Comparison of ENCODE assay signal across 14 mouse cellular contexts in genomic region chr1:36569694-36570276, GRCm38 (mm10). TPM values are rescaled to one million over a fixed set of nuclear protein-coding genes. Genes with fewer than 3 reads are reported as not detected.
DNase-seq lines count a peak whose midpoint lies in the region; ATAC-seq lines count a peak whose summit lies in the region.
"Had no signal": no experiment of that assay in that cellular context is flagged by ENCODE, and none has a peak within 500 bp of the region (broad histone marks: within the 10 kb centered on the region; RNA-seq: fewer than 3 reads in every experiment).

No protein-coding gene starts in this region.

- DNase-seq in heart, embryonic 10.5 days (ENCODE audit: low spot score): no peak
- DNase-seq in heart, postnatal 4 days: no peak
- no peak for DNase-seq in lung, adult 18-20 months
- no peak for DNase-seq in spleen, postnatal 4 days (ENCODE audit: low spot score in 2 of 2)
- no peak for DNase-seq in left cerebral cortex, postnatal 25 days (ENCODE audit: low spot score in 2 of 2)
- DNase-seq: gastrocnemius, postnatal 10 days had no signal

- no peaks in the 10 kb centered on the region for H3K27me3 ChIP-seq in heart, embryonic 10.5 days (ENCODE audit: insufficient read depth, poor library complexity, severe bottlenecking)
- no peaks in the 10 kb centered on the region for H3K27me3 ChIP-seq in lung, embryonic 15.5 days
- H3K27me3 ChIP-seq in embryonic facial prominence, embryonic 13.5 days: no peaks in the 10 kb centered on the region
- H3K27me3 ChIP-seq: CH12.LX; midbrain, embryonic 15.5 days had no signal

- H3K4me1 ChIP-seq in heart, embryonic 10.5 days: peaks cover 72% of the 10 kb centered on the region
- H3K4me1 ChIP-seq in lung, embryonic 15.5 days: peaks cover 67% of the 10 kb centered on the region
- peaks cover 73% of the 10 kb centered on the region for H3K4me1 ChIP-seq in embryonic facial prominence, embryonic 13.5 days
- H3K4me1 ChIP-seq: midbrain, embryonic 15.5 days had no signal

- ATAC-seq in lung, embryonic 15.5 days (ENCODE audit: borderline replicate concordance, extremely low read depth, low FRiP score, low TSS enrichment): no peak
- ATAC-seq in embryonic facial prominence, embryonic 13.5 days (ENCODE audit: insufficient number of reproducible peaks, insufficient read depth, low FRiP score, low TSS enrichment, low read depth): no peak
- ATAC-seq: inflammation-experienced regulatory T-cells, adult 6 months; midbrain, embryonic 15.5 days had no signal

- no peak overlapping the region for H3K4me3 ChIP-seq in heart, embryonic 10.5 days
- no peak overlapping the region for H3K4me3 ChIP-seq in lung, embryonic 15.5 days
- no peak overlapping the region for H3K4me3 ChIP-seq in embryonic facial prominence, embryonic 13.5 days
- H3K4me3 ChIP-seq in macrophage (ENCODE audit: inconsistent target): no peak overlapping the region
- H3K4me3 ChIP-seq: midbrain, embryonic 15.5 days had no signal

- no peak overlapping the region for H3K9ac ChIP-seq in lung, embryonic 15.5 days
- H3K9ac ChIP-seq in embryonic facial prominence, embryonic 13.5 days: no peak overlapping the region
- H3K9ac ChIP-seq: liver, embryonic 14.5 days; midbrain, embryonic 15.5 days had no signal

- intact Hi-C loops in left cerebral cortex, postnatal 25 days (cut with DNase I): no loop called here

- peak overlapping the region; percentile 60 for H3K27ac ChIP-seq in heart, embryonic 10.5 days
- peak overlapping the region; percentile 59 for H3K27ac ChIP-seq in lung, embryonic 15.5 days
- H3K27ac ChIP-seq in embryonic facial prominence, embryonic 13.5 days: peak overlapping the region; percentile 78; the same call in 1 of the 2 replicates
- H3K27ac ChIP-seq in macrophage: peak overlapping the region; percentile 28
- H3K27ac ChIP-seq: liver, embryonic 14.5 days; midbrain, embryonic 15.5 days had no signal

- no peaks in the 10 kb centered on the region for H3K79me2 ChIP-seq in macrophage (ENCODE audit: inconsistent target)

- H3K36me3 ChIP-seq in heart, embryonic 10.5 days: no peaks in the 10 kb centered on the region
- no peaks in the 10 kb centered on the region for H3K36me3 ChIP-seq in lung, embryonic 15.5 days
- H3K36me3 ChIP-seq in embryonic facial prominence, embryonic 13.5 days: no peaks in the 10 kb centered on the region
- H3K36me3 ChIP-seq in macrophage (ENCODE audit: inconsistent target): no peaks in the 10 kb centered on the region
- H3K36me3 ChIP-seq: midbrain, embryonic 15.5 days had no signal

- H3K4me2 ChIP-seq in lung, embryonic 15.5 days: no peak overlapping the region
- no peak overlapping the region for H3K4me2 ChIP-seq in embryonic facial prominence, embryonic 13.5 days
- H3K4me2 ChIP-seq: midbrain, embryonic 15.5 days had no signal

- H3K9me3 ChIP-seq in heart, embryonic 10.5 days: no peaks in the 10 kb centered on the region
- H3K9me3 ChIP-seq in lung, embryonic 15.5 days: no peaks in the 10 kb centered on the region
- no peaks in the 10 kb centered on the region for H3K9me3 ChIP-seq in embryonic facial prominence, embryonic 13.5 days
- H3K9me3 ChIP-seq: midbrain, embryonic 15.5 days had no signal

- 62% methylated on average over 7 of the region's 7 CpGs for WGBS in heart, embryonic 10.5 days
- WGBS in lung, embryonic 15.5 days: 50% methylated on average over 7 of the region's 7 CpGs
- WGBS in embryonic facial prominence, embryonic 13.5 days: 43% methylated on average over 7 of the region's 7 CpGs
- WGBS in macrophage (ENCODE audit: missing documents): 56% methylated on average over 7 of the region's 7 CpGs

RNA-seq across cellular contexts. Expression of gene Sema4c, which starts 11.6 kb away (rescaled TPM):
- 12.2 and 15.2 TPM in 2 replicates for polyA plus RNA-seq in heart, embryonic 10.5 days (2016; fragmentation: Nextera tagmentation; extraction: Ambion mirVana)
- total RNA-seq in heart, postnatal 4 days (2021): 10 to 100 TPM; 26.7 to 31.2 TPM
- 19.3 and 19.9 TPM in 2 replicates for polyA plus RNA-seq in lung, embryonic 15.5 days (2015; fragmentation: Nextera tagmentation; extraction: Ambion mirVana)
- polyA plus RNA-seq in embryonic facial prominence, embryonic 13.5 days (2015; fragmentation: Nextera tagmentation; extraction: Ambion mirVana): 22.5 and 24.2 TPM in 2 replicates
- 100 to 1,000 TPM in 2 of 26 experiments, 10 to 100 TPM in 24; 10.2 to 415 (median 29.1) TPM for total RNA-seq in macrophage (2018; cell fraction: chromatin; rRNA removed)
- total RNA-seq in macrophage (2018; cell fraction: cytosol; rRNA removed): 10 to 100 TPM in 6 of 26 experiments, 1 to 10 TPM in 20; 2.2 to 85.8 (median 5.8) TPM
- total RNA-seq in macrophage (2018; cell fraction: nucleus; rRNA removed): 100 to 1,000 TPM in 2 of 26 experiments, 10 to 100 TPM in 22, 1 to 10 TPM in 2; 6.1 to 367 (median 16.3) TPM
- 1.1 to 9.2 TPM (median 3.1 TPM) in 3 replicates for polyA plus RNA-seq in macrophage (2018)
- total RNA-seq in left cerebral cortex, postnatal 25 days (2021): 10 to 100 TPM; 16.0 to 16.9 TPM

RNA-seq across cellular contexts. Expression of gene Ankrd39, which starts 22.5 kb away (rescaled TPM):
- polyA plus RNA-seq in heart, embryonic 10.5 days (2016; fragmentation: Nextera tagmentation; extraction: Ambion mirVana): 23.9 and 24.5 TPM in 2 replicates
- 10 to 100 TPM; 16.0 to 18.5 TPM for total RNA-seq in heart, postnatal 4 days (2021)
- polyA plus RNA-seq in lung, embryonic 15.5 days (2015; fragmentation: Nextera tagmentation; extraction: Ambion mirVana): 20.3 and 26.0 TPM in 2 replicates
- 27.3 and 28.6 TPM in 2 replicates for polyA plus RNA-seq in embryonic facial prominence, embryonic 13.5 days (2015; fragmentation: Nextera tagmentation; extraction: Ambion mirVana)
- 10 to 100 TPM in 17 of 26 experiments, 1 to 10 TPM in 9; 4.8 to 33.0 (median 16.0) TPM for total RNA-seq in macrophage (2018; cell fraction: chromatin; rRNA removed)
- total RNA-seq in macrophage (2018; cell fraction: cytosol; rRNA removed): 1 to 10 TPM; 2.1 to 5.6 (median 2.9) TPM
- total RNA-seq in macrophage (2018; cell fraction: nucleus; rRNA removed): 10 to 100 TPM in 18 of 26 experiments, 1 to 10 TPM in 8; 3.6 to 25.4 (median 13.5) TPM
- 1.6 to 6.1 TPM (median 5.0 TPM) in 3 replicates for polyA plus RNA-seq in macrophage (2018)
- total RNA-seq in left cerebral cortex, postnatal 25 days (2021): 10 to 100 TPM; 11.1 to 13.0 TPM

RNA-seq across cellular contexts. Expression of gene Gm42417, which starts 30.6 kb away (rescaled TPM):
- polyA plus RNA-seq in heart, embryonic 10.5 days (2016; fragmentation: Nextera tagmentation; extraction: Ambion mirVana): 0.20 and 1.0 TPM in 2 replicates
- total RNA-seq in heart, postnatal 4 days (2021): 10 to 100 TPM; 48.6 to 69.8 TPM
- polyA plus RNA-seq in lung, embryonic 15.5 days (2015; fragmentation: Nextera tagmentation; extraction: Ambion mirVana): 0.25 TPM in 1 of 2 replicates, not detected in the other
- polyA plus RNA-seq in embryonic facial prominence, embryonic 13.5 days (2015; fragmentation: Nextera tagmentation; extraction: Ambion mirVana): not detected in 2 replicates
- 1 to 10 TPM in 5 of 26 experiments, under 1 TPM in 4, not detected in 17; 0.51 to 3.4 (median 1.0) TPM for total RNA-seq in macrophage (2018; cell fraction: chromatin; rRNA removed)
- total RNA-seq in macrophage (2018; cell fraction: cytosol; rRNA removed): under 1 TPM in 9 of 26 experiments, not detected in 17; 0.05 to 0.34 (median 0.19) TPM
- 1 to 10 TPM in 3 of 26 experiments, under 1 TPM in 1, not detected in 22; 0.59 to 1.6 (median 1.3) TPM for total RNA-seq in macrophage (2018; cell fraction: nucleus; rRNA removed)
- polyA plus RNA-seq in macrophage (2018): 0.11 TPM in 1 of 3 replicates, not detected in the others
- total RNA-seq in left cerebral cortex, postnatal 25 days (2021): not detected
- total RNA-seq: common myeloid progenitor, adult 5-6 weeks had no signal
- polyA plus RNA-seq: liver, embryonic 14.5 days had no signal

RNA-seq across cellular contexts. Expression of gene Ankrd23, which starts 33.1 kb away (rescaled TPM):
- 16.7 and 19.0 TPM in 2 replicates for polyA plus RNA-seq in heart, embryonic 10.5 days (2016; fragmentation: Nextera tagmentation; extraction: Ambion mirVana)
- total RNA-seq in heart, postnatal 4 days (2021): 100 to 1,000 TPM; 151 to 159 TPM
- 12.4 and 15.9 TPM in 2 replicates for polyA plus RNA-seq in lung, embryonic 15.5 days (2015; fragmentation: Nextera tagmentation; extraction: Ambion mirVana)
- 23.7 and 24.1 TPM in 2 replicates for polyA plus RNA-seq in embryonic facial prominence, embryonic 13.5 days (2015; fragmentation: Nextera tagmentation; extraction: Ambion mirVana)
- total RNA-seq in macrophage (2018; cell fraction: chromatin; rRNA removed): 10 to 100 TPM; 11.4 to 52.4 (median 31.3) TPM
- total RNA-seq in macrophage (2018; cell fraction: cytosol; rRNA removed): 1 to 10 TPM in 6 of 26 experiments, under 1 TPM in 17, not detected in 3; 0.10 to 1.9 (median 0.41) TPM
- total RNA-seq in macrophage (2018; cell fraction: nucleus; rRNA removed): 10 to 100 TPM in 15 of 26 experiments, 1 to 10 TPM in 11; 1.0 to 32.8 (median 12.9) TPM
- polyA plus RNA-seq in macrophage (2018): 1.3 to 4.4 TPM (median 1.6 TPM) in 3 replicates
- total RNA-seq in left cerebral cortex, postnatal 25 days (2021): 1 to 10 TPM; 6.1 to 6.3 TPM

RNA-seq across cellular contexts. Expression of gene Cnnm3, which starts 58.1 kb away (rescaled TPM):
- polyA plus RNA-seq in heart, embryonic 10.5 days (2016; fragmentation: Nextera tagmentation; extraction: Ambion mirVana): 1.5 and 2.5 TPM in 2 replicates
- 10 to 100 TPM; 14.9 to 15.7 TPM for total RNA-seq in heart, postnatal 4 days (2021)
- polyA plus RNA-seq in lung, embryonic 15.5 days (2015; fragmentation: Nextera tagmentation; extraction: Ambion mirVana): 3.2 TPM in 2 replicates
- 3.4 and 3.8 TPM in 2 replicates for polyA plus RNA-seq in embryonic facial prominence, embryonic 13.5 days (2015; fragmentation: Nextera tagmentation; extraction: Ambion mirVana)
- total RNA-seq in macrophage (2018; cell fraction: chromatin; rRNA removed): 10 to 100 TPM in 16 of 26 experiments, 1 to 10 TPM in 10; 2.7 to 42.7 (median 14.5) TPM
- 10 to 100 TPM in 11 of 26 experiments, 1 to 10 TPM in 15; 4.3 to 23.0 (median 9.2) TPM for total RNA-seq in macrophage (2018; cell fraction: cytosol; rRNA removed)
- total RNA-seq in macrophage (2018; cell fraction: nucleus; rRNA removed): 10 to 100 TPM in 23 of 26 experiments, 1 to 10 TPM in 3; 8.2 to 41.7 (median 17.7) TPM
- 6.7 to 14.7 TPM (median 6.8 TPM) in 3 replicates for polyA plus RNA-seq in macrophage (2018)
- 10 to 100 TPM; 32.1 to 32.7 TPM for total RNA-seq in left cerebral cortex, postnatal 25 days (2021)

Comparison
In these comparisons a context has a peak if more than half of its experiments do, and no peak if none do; other contexts are left out.
1. H3K27ac ChIP-seq: peak in every context shown above with its lines; median percentile 78 in embryonic facial prominence, embryonic 13.5 days; 60 in heart, embryonic 10.5 days; 59 in lung, embryonic 15.5 days; 28 in macrophage.